Mouse (Mus musculus) myocyte (in vitro differentiated cells): ENCODE measurements around the gene Hist2h2bb. TPM values are rescaled to one million over a fixed set of nuclear protein-coding genes. Genes with fewer than 3 reads are reported as not detected.
"Not testable (repeated sequence)": the region's sequence is repeated elsewhere in the genome, so short reads cannot be mapped to it uniquely, and the experiment has no call there.

Source experiments
- H3K27me3 ChIP-seq: one replicate; pipeline ENCODE4 v1.6.1; 2011; ENCODE audit not compliant: control insufficient read depth, insufficient read depth, insufficient read length
- H3K36me3 ChIP-seq: one replicate; pipeline ENCODE4 v1.6.1; 2011; ENCODE audit not compliant: control insufficient read depth, insufficient read depth
- H3K4me2 ChIP-seq: one replicate; pipeline ENCODE4 v1.6.1; 2011; ENCODE audit warnings: low read depth, control low read depth
- H3K4me3 ChIP-seq: one replicate; pipeline ENCODE4 v1.5.1; 2011; ENCODE audit warnings: mild to moderate bottlenecking, control low read depth, moderate library complexity
- H3K79me2 ChIP-seq: one replicate; pipeline ENCODE4 v1.6.1; 2011; ENCODE audit not compliant: control insufficient read depth, insufficient read depth
- H3ac ChIP-seq: one replicate; pipeline ENCODE4 v1.6.1; 2011; ENCODE audit not compliant: control insufficient read depth, insufficient read length
- CEBPB ChIP-seq: IDR thresholded peaks from 2 replicates; pipeline ENCODE4 v1.6.1; 2011; ENCODE audit warnings: mild to moderate bottlenecking, moderate library complexity; ENCODE audit not compliant: poor library complexity, insufficient read depth, severe bottlenecking
- E2F4 ChIP-seq: IDR thresholded peaks from one replicate; pipeline ENCODE4 v1.6.1; 2011; ENCODE audit warnings: mild to moderate bottlenecking, control low read depth, moderate library complexity; ENCODE audit not compliant: insufficient read depth
- MAX ChIP-seq: IDR thresholded peaks from one replicate; pipeline ENCODE4 v1.6.1; 2011; ENCODE audit warnings: low read depth, mild to moderate bottlenecking, control low read depth
- MYOD1 ChIP-seq, 3 experiments: IDR thresholded peaks; one replicate each; pipeline ENCODE4 v1.6.1; 2011; ENCODE audit warnings: control low read depth in 2 of 3, low read depth in 2 of 3, mild to moderate bottlenecking in 2 of 3, moderate library complexity in 1 of 3; ENCODE audit not compliant: insufficient read length in 2 of 3, control insufficient read depth in 1 of 3
- MYOG ChIP-seq, 3 experiments: IDR thresholded peaks; one replicate each; pipeline ENCODE4 v1.6.1; 2011; ENCODE audit warnings: control low read depth in 2 of 3, low read depth in 2 of 3, mild to moderate bottlenecking in 2 of 3; ENCODE audit not compliant: insufficient read length in 2 of 3, control insufficient read depth in 1 of 3, insufficient read depth in 1 of 3
- POLR2A ChIP-seq: IDR thresholded peaks from one replicate; pipeline ENCODE4 v1.6.1; 2011; ENCODE audit warnings: low read depth, mild to moderate bottlenecking, control low read depth, moderate library complexity; ENCODE audit not compliant: insufficient read length
- POLR2AphosphoS2 ChIP-seq: IDR thresholded peaks from one replicate; pipeline ENCODE4 v1.6.1; 2011; ENCODE audit warnings: low read depth, control low read depth; ENCODE audit not compliant: insufficient read length
- REST ChIP-seq: IDR thresholded peaks from one replicate; pipeline ENCODE4 v1.6.1; 2011; ENCODE audit warnings: mild to moderate bottlenecking, control low read depth, moderate library complexity; ENCODE audit not compliant: insufficient read depth, insufficient read length
- SRF ChIP-seq: IDR thresholded peaks from one replicate; pipeline ENCODE4 v1.6.1; 2011; ENCODE audit warnings: low read depth; ENCODE audit not compliant: control insufficient read depth, insufficient read length
- TCF12 ChIP-seq: IDR thresholded peaks from one replicate; pipeline ENCODE4 v1.6.1; 2011; ENCODE audit warnings: mild to moderate bottlenecking, control low read depth; ENCODE audit not compliant: poor library complexity, insufficient read depth, severe bottlenecking
- TCF3 ChIP-seq: IDR thresholded peaks from one replicate; pipeline ENCODE4 v1.6.1; 2011; ENCODE audit warnings: low read depth, control low read depth; ENCODE audit not compliant: insufficient read length
- USF1 ChIP-seq: IDR thresholded peaks from one replicate; pipeline ENCODE4 v1.6.1; 2011; ENCODE audit warnings: low read depth, mild to moderate bottlenecking, control low read depth, moderate library complexity
- polyA plus RNA-seq: library from polyadenylated mRNA; unstranded; fragments of >200 nt; fragmentation: generic; extraction: Trizol; gene quantifications from one replicate; pipeline ENCODE4 v1.2.1, GENCODE M21; 2012; ENCODE audit warnings: missing spikeins

Hist2h2bb gene
- polyA plus RNA-seq, 1 experiment, result 3.7 TPM

- TF ChIP-seq MYOG (IDR thresholded peaks at IDR 0.05; ENCODE audit: control insufficient read depth in 1 of 3, insufficient read depth in 1 of 3, insufficient read length in 2 of 3, low read depth in 2 of 3) (no peak), USF1 (no peak), CEBPB (no peak), TCF12 (no peak), SRF (no peak), POLR2A (peak; percentile 60), POLR2AphosphoS2 (peak; percentile 95)
- Histone ChIP-seq H3K27me3 (no peaks in the 10 kb centered on the region), H3K36me3 (no peaks in the 10 kb centered on the region), H3K4me3 (peak overlapping the region; percentile 31), H3K4me2 (peak overlapping the region; percentile 85), H3ac (no peak overlapping the region), H3K79me2 (no peaks in the 10 kb centered on the region)
Observed at GRCm38 (mm10) chr3:96237904-96238511, 31.5 kb upstream of the Hist2h2bb start.

- H3K27me3 ChIP-seq, H3K79me2 ChIP-seq, H3K36me3 ChIP-seq, H3ac ChIP-seq: not testable (repeated sequence)
- Histone ChIP-seq H3K4me3 (peak within 1 kb of the TSS; percentile 31), H3K4me2 (peak within 1 kb of the TSS; percentile 85)
- TF ChIP-seq POLR2AphosphoS2, result peak; percentile 51
- TF ChIP-seq POLR2A, result peak; percentile 44
Observed at GRCm38 (mm10) chr3:96238954-96239793, 30.4 kb upstream of the Hist2h2bb start, which contains the start of gene Hist2h3c2. TSS of gene Hist2h3c2 (minus strand) at chr3:96239127.

DNA sequence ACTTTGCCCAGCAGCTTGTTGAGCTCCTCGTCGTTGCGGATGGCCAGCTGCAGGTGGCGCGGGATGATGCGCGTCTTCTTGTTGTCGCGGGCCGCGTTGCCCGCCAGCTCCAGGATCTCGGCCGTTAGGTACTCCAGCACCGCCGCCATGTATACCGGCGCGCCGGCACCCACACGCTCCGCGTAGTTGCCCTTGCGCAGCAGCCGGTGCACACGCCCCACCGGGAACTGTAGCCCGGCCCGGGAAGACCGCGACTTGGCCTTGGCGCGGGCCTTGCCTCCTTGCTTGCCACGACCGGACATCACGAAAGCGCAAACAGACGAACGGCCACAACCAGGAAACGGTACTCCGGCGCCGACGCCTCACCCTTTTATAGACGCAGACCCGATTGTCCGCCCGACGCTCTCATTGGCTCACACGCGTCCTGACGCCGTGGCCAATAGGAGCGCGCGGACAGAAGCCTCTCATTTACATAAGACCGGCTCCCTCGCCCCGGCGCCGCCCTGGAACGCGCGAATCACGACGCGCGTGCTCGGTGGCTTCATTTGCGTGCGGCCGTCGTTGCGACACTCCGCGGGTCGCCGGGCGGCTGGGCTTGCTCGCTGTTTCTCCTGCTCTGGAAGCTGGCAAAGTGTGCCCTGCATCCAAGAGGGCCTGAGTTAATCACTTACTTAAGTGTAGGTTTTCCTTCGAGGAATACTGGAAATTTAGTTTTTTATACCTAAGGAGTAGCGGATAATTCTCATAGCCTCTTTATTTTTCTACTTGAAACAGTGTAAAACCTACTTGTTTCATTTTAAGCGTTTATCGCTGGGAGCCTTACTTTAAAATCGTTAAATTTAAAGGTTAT is 29.4 kb upstream of the Hist2h2bb start, which contains the start of gene Hist2h2aa2:
TSS of gene Hist2h2aa2 (minus strand) at position 328 of the 850 bp plus-strand sequence.
- Histone ChIP-seq H3K4me3 (peak within 1 kb of the TSS; percentile 26), H3K4me2 (peak within 1 kb of the TSS; percentile 69)
- H3K79me2 ChIP-seq, H3ac ChIP-seq, H3K36me3 ChIP-seq, H3K27me3 ChIP-seq: not testable (repeated sequence)
- TF ChIP-seq POLR2A (peak; percentile 62), CEBPB (0 out of 2 replicates have a peak, but pooled peaks have one; percentile 9), POLR2AphosphoS2 (peak; percentile 67)

GRCm38 (mm10) chr3:96240799-96241197 is 28.8 kb upstream of the Hist2h2bb start:
- TF ChIP-seq E2F4, result no peak
- TF ChIP-seq POLR2AphosphoS2, result no peak
- TF ChIP-seq TCF3, result no peak
- TF ChIP-seq POLR2A, result no peak
- no peak for TF ChIP-seq CEBPB
- TF ChIP-seq SRF, result no peak
- no peak for TF ChIP-seq USF1
- TF ChIP-seq REST, result no peak
- TF ChIP-seq MYOD1 (IDR thresholded peaks at IDR 0.05; ENCODE audit: control insufficient read depth in 1 of 3, insufficient read length in 2 of 3, low read depth in 2 of 3), result no peak
- no peak for TF ChIP-seq TCF12
- TF ChIP-seq MYOG (IDR thresholded peaks at IDR 0.05; ENCODE audit: control insufficient read depth in 1 of 3, insufficient read depth in 1 of 3, insufficient read length in 2 of 3, low read depth in 2 of 3), result no peak
- TF ChIP-seq MAX, result no peak
- H3K4me3 ChIP-seq, result no peak overlapping the region
- H3K36me3 ChIP-seq, result no peaks in the 10 kb centered on the region
- peak overlapping the region; percentile 69 for H3K4me2 ChIP-seq
- H3K27me3 ChIP-seq, result no peaks in the 10 kb centered on the region
- no peak overlapping the region for H3ac ChIP-seq
- H3K79me2 ChIP-seq, result no peaks in the 10 kb centered on the region

DNA sequence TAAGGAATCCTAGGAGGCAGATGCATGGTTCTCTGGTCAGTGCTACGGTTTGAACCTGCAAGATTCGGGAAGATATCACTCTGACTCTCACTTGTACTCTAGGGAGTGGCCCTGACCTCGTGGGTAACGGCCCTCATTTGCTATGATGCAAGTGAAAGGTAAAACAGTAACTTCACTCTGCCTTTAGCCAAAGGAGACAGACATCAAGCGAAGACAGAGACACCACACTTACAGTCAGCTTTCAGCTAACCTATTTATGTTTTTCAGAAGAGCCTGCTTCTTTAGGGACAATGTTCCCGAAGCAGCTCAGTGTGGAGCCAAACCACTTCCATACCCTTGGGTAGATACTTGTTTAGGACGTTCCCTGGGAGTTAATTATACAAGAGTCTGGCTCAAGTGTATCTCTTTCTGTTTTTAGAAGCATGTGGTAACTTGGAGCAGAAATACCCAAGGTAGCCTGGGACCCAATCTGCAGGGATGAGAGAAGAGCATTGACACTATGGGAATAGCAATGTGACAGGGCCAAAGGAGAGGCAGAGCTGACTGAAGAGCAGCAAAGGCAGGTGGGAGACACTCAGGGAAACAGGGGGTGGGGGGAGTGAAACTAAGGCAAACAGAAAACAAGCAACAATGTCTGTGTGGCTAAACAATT is 25.5 kb upstream of the Hist2h2bb start:
- peak overlapping the region; percentile 69 for H3K4me2 ChIP-seq
- peaks cover 5% of the 10 kb centered on the region for H3K79me2 ChIP-seq
- peak overlapping the region; percentile 35 for H3K4me3 ChIP-seq
- H3K36me3 ChIP-seq, result no peaks in the 10 kb centered on the region
- H3K27me3 ChIP-seq, result no peaks in the 10 kb centered on the region
- no peak for TF ChIP-seq POLR2A
- no peak for TF ChIP-seq MYOG (IDR thresholded peaks at IDR 0.05; ENCODE audit: control insufficient read depth in 1 of 3, insufficient read depth in 1 of 3, insufficient read length in 2 of 3, low read depth in 2 of 3)
- no peak for TF ChIP-seq MYOD1 (IDR thresholded peaks at IDR 0.05; ENCODE audit: control insufficient read depth in 1 of 3, insufficient read length in 2 of 3, low read depth in 2 of 3)
- no peak for TF ChIP-seq REST
- no peak for TF ChIP-seq CEBPB
- TF ChIP-seq USF1, result no peak
- no peak for TF ChIP-seq SRF
- no peak for TF ChIP-seq E2F4
- no peak for TF ChIP-seq TCF3
- no peak for TF ChIP-seq MAX
- no peak for TF ChIP-seq TCF12
- no peak overlapping the region for H3ac ChIP-seq
